Mouse (Mus musculus) hindbrain, postnatal 0 days (tissue): ENCODE results near the gene Git2. TPM values are rescaled to one million over a fixed set of nuclear protein-coding genes. Genes with fewer than 3 reads are reported as not detected.
A peak's percentile ranks its signal among the peaks of the same experiment; 100 is the strongest.

Experiments used
- ATAC-seq: fragments of 200-750 bp; cut with Nextera tagmentation; 2 replicates; pipeline ENCODE4 v1.8.0; 2017; ENCODE audit warnings: mild to moderate bottlenecking, moderate TSS enrichment, moderate library complexity
- DNase-seq: peaks from one replicate; pipeline ENCODE4 v3.0.0-alpha.2; 2015; ENCODE audit warnings: low spot score
- H3K27ac ChIP-seq: fragments of 300-500 bp; sonication (generic); 2 replicates; pipeline ENCODE4 v1.5.1; 2014; ENCODE audit warnings: mild to moderate bottlenecking
- H3K27me3 ChIP-seq: fragments of 300-500 bp; sonication (generic); 2 replicates; pipeline ENCODE4 v1.6.1; 2014; ENCODE audit warnings: low read length, mixed read lengths; ENCODE audit not compliant: insufficient read depth
- H3K36me3 ChIP-seq: fragments of 300-500 bp; sonication (generic); 2 replicates; pipeline ENCODE4 v1.6.1; 2014; ENCODE audit warnings: low read length, mixed read lengths; ENCODE audit not compliant: insufficient read depth
- H3K4me1 ChIP-seq: fragments of 300-500 bp; sonication (generic); 2 replicates; pipeline ENCODE4 v1.6.1; 2014; ENCODE audit warnings: antibody characterized with exemption, low read length, mixed read lengths; ENCODE audit not compliant: insufficient read depth
- H3K4me2 ChIP-seq: fragments of 300-500 bp; sonication (generic); 2 replicates; pipeline ENCODE4 v1.6.1; 2014; ENCODE audit warnings: low read depth, mild to moderate bottlenecking, low read length, moderate library complexity, mixed read lengths
- H3K4me3 ChIP-seq: fragments of 300-500 bp; sonication (generic); 2 replicates; pipeline ENCODE4 v1.5.1; 2014; ENCODE audit warnings: low read length
- H3K9ac ChIP-seq: fragments of 300-500 bp; sonication (generic); replicated peaks from 2 replicates; pipeline ENCODE4 v1.6.1; 2014; ENCODE audit warnings: mild to moderate bottlenecking, low read length, moderate library complexity, mixed read lengths
- H3K9me3 ChIP-seq: fragments of 300-500 bp; sonication (generic); 2 replicates; pipeline ENCODE4 v1.6.1; 2016; ENCODE audit warnings: low read length, mixed read lengths
- CTCF ChIP-seq: IDR thresholded peaks from 2 replicates; pipeline ENCODE4 v1.5.1; 2016; ENCODE audit warnings: antibody characterized with exemption, control low read depth, low read depth
- WGBS: fragments of 180-500 bp; shearing (Covaris S2); extraction: QIAGEN DNeasy Blood & Tissue Kit; methylation state at CpG from one replicate; pipeline ENCODE4 v1.1.7; 2014; 5-methylcytosine and 5-hydroxymethylcytosine counted together
- polyA plus RNA-seq: library from polyadenylated mRNA; unstranded; fragments of >200 nt; fragmentation: Nextera tagmentation; extraction: Ambion mirVana; gene quantifications from 2 replicates; pipeline ENCODE4 v1.2.1, GENCODE M21; 2015
- total RNA-seq: library from RNA; depleted of rRNA; stranded (reverse); fragments of >200 nt; gene quantifications from 2 replicates; pipeline ENCODE4 v1.2.3, GENCODE M21; 2014

Git2 gene
- total and polyA plus RNA-seq, 2 experiments from 2014 or later = 34.4 to 43.5 TPM

DNA sequence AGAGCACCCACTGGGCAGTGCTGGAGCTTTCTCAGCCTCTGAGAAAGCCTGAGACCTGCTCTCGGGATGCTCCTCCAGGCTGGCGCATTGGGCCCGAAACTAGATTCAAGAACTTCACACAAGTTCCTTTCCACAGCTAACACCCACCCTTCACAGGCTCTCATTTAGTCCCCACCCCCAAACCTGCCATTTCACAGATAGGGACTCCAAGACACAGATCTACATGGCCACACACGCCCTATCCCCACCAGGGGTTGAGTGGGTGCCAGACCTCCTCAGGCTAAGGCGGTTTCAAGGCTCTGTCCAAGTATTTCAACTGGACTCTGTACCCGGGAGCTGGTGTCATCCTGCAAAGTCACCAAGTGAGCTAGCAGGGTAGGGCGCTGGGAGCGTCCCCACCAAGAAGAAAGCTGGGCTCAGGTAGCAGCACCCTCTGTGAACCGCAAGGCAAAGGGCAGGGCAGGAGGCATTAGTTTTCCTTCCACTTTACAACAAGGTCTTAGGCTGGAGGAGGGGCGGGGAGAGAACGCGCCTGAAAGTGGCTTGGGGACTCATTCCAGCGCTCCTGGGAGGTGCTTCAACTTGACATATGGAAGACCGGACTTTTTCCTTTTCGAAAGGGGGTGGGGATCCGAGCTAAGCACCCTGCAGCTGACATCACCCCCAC is 85.5 kb downstream of the Git2 start:
- H3K36me3 ChIP-seq = no peaks in the 10 kb centered on the region
- peaks cover 16% of the 10 kb centered on the region; the same call in 1 of the 2 replicates for H3K4me1 ChIP-seq
- peak overlapping the region; percentile 83 for H3K9ac ChIP-seq
- peak overlapping the region; percentile 82 for H3K4me3 ChIP-seq
- H3K4me2 ChIP-seq = peak overlapping the region; percentile 87
- H3K27me3 ChIP-seq = no peaks in the 10 kb centered on the region
- ATAC-seq (no peak), DNase-seq (no peak)
- no peaks in the 10 kb centered on the region for H3K9me3 ChIP-seq
- H3K27ac ChIP-seq = no peak overlapping the region
- WGBS = 17% methylated on average over 16 of the region's 16 CpGs
- TF ChIP-seq CTCF = no peak

DNA sequence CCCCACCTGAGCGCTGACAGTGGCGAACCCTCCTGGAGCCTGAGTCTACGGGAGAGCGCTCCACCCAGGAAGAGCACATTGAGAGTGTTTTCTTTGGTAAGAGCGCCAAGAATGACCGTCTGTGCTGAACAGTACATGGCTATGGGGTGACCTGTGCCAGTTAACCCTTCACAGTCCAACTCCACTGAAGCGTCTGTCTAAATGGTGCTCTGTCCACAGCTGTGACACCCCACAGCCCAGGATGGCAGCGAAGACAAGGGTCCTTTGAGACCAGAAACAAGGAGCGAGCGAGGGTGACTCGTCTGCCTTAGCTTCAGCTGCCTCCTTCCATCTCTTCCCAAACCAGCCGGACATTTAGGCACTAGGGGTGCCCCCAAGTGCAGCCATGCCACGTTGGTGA is 86.6 kb downstream of the Git2 start:
- DNase-seq = no peak
- Histone ChIP-seq H3K9ac (no peak overlapping the region), H3K4me2 (peak overlapping the region; percentile 28; the same call in 1 of the 2 replicates), H3K27ac (no peak overlapping the region), H3K9me3 (no peaks in the 10 kb centered on the region), H3K4me1 (peaks cover 16% of the 10 kb centered on the region; the same call in 1 of the 2 replicates), H3K27me3 (no peaks in the 10 kb centered on the region), H3K4me3 (no peak overlapping the region), H3K36me3 (no peaks in the 10 kb centered on the region)
- peak; percentile 6; the same call in 1 of the 2 replicates for ATAC-seq
- no peak for TF ChIP-seq CTCF
- 71% methylated on average over 13 of the region's 13 CpGs for WGBS

DNA sequence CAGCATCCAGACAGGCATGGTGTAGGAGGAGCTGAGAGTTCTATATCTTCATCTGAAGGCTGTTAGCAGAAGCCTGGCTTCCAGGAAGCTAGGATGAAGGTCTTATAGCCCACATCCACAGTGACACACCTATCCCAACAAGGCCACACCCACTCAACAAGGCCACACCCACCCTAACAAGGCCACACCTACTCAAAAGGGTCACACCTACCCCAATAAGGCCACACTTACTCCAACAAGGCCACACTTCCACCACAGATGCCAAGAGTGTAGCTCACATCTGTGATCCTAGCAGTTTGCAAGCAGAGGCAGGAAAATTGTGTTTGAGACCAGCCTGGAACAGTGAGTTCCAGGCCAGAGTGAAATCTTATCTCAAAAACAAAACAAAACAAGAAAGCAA is 87.4 kb downstream of the Git2 start:
- Histone ChIP-seq H3K4me3 (no peak overlapping the region), H3K36me3 (no peaks in the 10 kb centered on the region), H3K4me1 (peaks cover 16% of the 10 kb centered on the region; the same call in 1 of the 2 replicates), H3K4me2 (no peak overlapping the region), H3K27ac (no peak overlapping the region), H3K9ac (no peak overlapping the region), H3K9me3 (no peaks in the 10 kb centered on the region), H3K27me3 (no peaks in the 10 kb centered on the region)
- DNase-seq = no peak
- no peak for TF ChIP-seq CTCF
- no peak for ATAC-seq

DNA sequence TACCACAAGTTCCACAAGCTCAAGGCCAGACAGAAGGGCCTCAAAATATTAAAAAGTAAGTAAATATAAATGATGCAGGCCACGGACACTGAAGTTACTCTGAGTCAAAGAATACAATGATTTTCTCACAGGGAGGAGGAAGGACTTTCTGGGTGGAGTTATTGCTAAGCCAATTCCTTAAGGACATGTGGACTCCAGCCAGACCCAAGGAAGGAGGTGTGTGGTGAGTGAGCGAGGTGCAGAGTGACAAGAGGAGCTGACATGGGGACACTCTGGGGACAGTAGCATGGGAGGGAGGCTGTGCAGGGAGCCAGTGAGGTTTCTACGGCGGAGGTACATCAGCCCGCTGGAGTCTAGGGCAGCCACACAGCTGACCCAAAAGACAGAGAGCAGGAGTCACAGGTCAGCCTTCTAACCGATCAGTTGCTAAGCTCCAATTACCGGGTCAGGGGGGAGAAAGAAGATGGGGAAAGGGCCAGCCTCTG is 88.5 kb downstream of the Git2 start:
- no peaks in the 10 kb centered on the region for H3K36me3 ChIP-seq
- TF ChIP-seq CTCF = no peak
- no peak overlapping the region for H3K27ac ChIP-seq
- DNase-seq = no peak
- no peak overlapping the region for H3K4me3 ChIP-seq
- H3K4me1 ChIP-seq = peaks cover 16% of the 10 kb centered on the region; the same call in 1 of the 2 replicates
- no peaks in the 10 kb centered on the region for H3K27me3 ChIP-seq
- no peaks in the 10 kb centered on the region for H3K9me3 ChIP-seq
- WGBS = 77% methylated on average over 7 of the region's 7 CpGs
- no peak for ATAC-seq
- no peak overlapping the region for H3K4me2 ChIP-seq
- H3K9ac ChIP-seq = no peak overlapping the region

DNA sequence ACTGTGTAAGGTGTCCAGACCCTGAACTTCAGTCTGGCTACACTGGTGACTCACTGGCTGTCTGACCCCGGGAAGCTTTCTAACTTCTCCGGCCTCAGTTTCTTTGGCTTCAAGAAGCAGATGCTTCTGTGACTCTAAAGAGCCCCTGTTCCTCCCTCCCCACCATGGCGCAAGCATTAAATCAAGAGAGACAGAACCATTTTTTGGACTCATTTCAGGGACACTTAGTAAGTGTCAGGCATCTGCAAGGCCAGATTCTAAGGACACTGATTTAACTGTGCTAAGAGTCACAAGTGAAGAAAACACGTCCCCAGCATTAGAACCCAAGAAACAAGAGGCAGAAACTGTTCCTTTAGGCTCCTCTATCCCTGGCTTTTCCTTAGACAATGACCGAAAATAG is 89.3 kb downstream of the Git2 start:
- no peak for DNase-seq
- WGBS = 87% methylated on average over 5 of the region's 5 CpGs

DNA sequence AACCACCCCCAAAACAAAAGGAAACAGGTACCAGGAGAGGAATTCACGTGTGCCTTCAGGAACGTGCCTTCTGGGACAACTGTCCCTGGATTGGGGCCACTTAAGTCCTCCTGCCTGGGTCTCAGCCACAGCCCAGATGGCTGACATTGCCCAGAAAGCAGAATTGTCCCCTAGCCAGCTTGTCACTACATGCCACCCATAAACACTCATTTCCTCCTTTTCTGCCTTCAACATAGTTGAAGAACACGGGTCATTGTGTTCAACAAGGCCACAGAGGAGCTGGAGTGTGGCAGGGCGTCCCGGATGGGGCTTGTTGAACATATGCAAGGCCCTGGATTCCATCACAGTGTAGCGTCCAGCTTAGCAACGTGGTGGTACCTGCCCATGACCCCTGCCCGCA is 93.6 kb downstream of the Git2 start:
- no peak for DNase-seq
- no peak for ATAC-seq

More for the DNA sequence above, 89.3 kb downstream of the Git2 start:
- Histone ChIP-seq H3K4me2 (no peak overlapping the region), H3K4me1 (peaks cover 16% of the 10 kb centered on the region; the same call in 1 of the 2 replicates), H3K9me3 (no peaks in the 10 kb centered on the region), H3K9ac (no peak overlapping the region), H3K27me3 (no peaks in the 10 kb centered on the region), H3K27ac (no peak overlapping the region), H3K4me3 (no peak overlapping the region), H3K36me3 (no peaks in the 10 kb centered on the region)
- no peak for TF ChIP-seq CTCF
- no peak for ATAC-seq

DNA sequence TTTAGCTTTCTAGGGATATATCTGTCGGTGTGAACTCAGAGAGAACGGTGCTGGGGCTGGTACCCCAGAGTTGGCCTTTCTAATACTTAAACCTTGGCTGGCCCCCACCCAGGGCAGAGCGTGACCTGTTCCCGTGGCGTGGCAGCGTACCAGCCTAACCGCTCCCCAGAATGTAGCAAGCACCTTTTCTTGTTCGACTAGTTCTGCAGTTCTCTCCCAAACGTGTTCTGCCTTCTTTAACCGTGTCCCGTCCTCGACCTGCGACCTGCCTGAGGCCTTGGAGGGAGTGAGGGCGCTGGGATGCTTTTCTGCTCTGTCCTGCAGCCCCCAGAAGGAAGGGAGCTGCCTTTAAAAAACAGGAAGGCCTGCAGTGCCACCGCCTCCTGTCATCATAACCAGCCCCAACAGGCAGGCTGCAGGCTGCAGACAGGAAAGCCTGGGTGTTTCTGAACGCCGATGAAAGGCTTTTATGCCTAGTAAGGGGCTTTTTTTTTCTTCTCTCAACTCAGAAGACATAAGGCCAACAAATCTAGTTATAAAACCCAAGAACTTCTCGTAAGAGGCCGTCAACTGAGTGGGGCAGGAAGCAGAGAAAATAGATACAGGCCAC is 94.5 kb downstream of the Git2 start:
- Histone ChIP-seq H3K4me1 (peaks cover 16% of the 10 kb centered on the region; the same call in 1 of the 2 replicates), H3K9me3 (no peaks in the 10 kb centered on the region), H3K4me2 (no peak overlapping the region), H3K4me3 (no peak overlapping the region), H3K36me3 (peaks cover 5% of the 10 kb centered on the region), H3K9ac (no peak overlapping the region), H3K27ac (peak overlapping the region; percentile 32; the same call in 1 of the 2 replicates), H3K27me3 (no peaks in the 10 kb centered on the region)
- no peak for DNase-seq
- ATAC-seq = no peak
- no peak for TF ChIP-seq CTCF
- WGBS = 78% methylated on average over 19 of the region's 19 CpGs

More for the DNA sequence above, 93.6 kb downstream of the Git2 start:
- H3K9ac ChIP-seq = no peak overlapping the region
- H3K9me3 ChIP-seq = no peaks in the 10 kb centered on the region
- no peaks in the 10 kb centered on the region for H3K27me3 ChIP-seq
- peak overlapping the region; percentile 1; the same call in 1 of the 2 replicates for H3K27ac ChIP-seq
- no peak for TF ChIP-seq CTCF
- H3K4me2 ChIP-seq = no peak overlapping the region
- no peak overlapping the region for H3K4me3 ChIP-seq
- peaks cover 4% of the 10 kb centered on the region for H3K36me3 ChIP-seq
- H3K4me1 ChIP-seq = peaks cover 16% of the 10 kb centered on the region; the same call in 1 of the 2 replicates
- WGBS = 68% methylated on average over 8 of the region's 8 CpGs
